Mouse (Mus musculus): ENCODE data around the gene Fsip2.

Fsip2 gene

DNA sequence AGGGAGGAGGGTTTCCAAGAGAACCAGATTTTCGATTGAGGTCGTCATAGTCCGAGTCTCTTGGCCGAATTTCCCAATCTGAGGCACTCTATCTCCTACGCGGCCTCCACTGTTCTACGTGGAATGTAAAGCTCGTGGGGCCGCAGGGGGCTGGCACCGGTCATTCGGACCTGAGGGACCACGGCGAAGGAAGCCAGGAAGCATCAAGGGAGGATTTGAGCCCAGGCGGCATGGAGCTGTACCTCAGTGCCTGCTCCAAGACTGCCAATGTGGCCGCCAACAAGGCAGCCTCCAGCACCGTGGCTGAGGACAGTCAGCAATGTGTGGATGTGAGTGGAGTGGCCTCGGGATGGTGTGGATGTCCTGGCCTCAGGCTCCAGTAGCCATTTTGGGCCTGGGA lies at the start of gene Fsip2:
Fsip2 (plus strand) TSS at position 163 of the 400 bp plus-strand sequence.
- DNase-seq (ENCODE audit: low spot score in 2 of 2) = no peak

DNA sequence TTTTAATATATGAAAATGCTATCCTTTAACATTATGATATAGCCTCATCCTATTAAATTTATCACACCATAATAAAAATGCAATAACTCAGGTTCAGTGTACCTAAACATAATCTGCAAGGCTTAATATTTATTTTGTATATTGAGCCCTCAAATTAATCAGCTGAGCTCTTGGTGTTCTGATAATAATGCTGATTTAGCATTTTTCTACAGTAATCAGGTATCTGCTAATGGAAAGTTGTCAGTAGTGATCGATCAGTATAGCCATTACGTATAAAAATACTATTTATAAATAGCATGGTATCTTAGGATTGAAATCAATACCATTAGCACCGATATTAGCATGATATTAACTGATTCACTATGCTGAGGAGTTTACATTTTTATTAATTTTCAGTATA lies 20.0 kb downstream of the Fsip2 start:
- no peak for DNase-seq (ENCODE audit: low spot score in 2 of 2)

DNA sequence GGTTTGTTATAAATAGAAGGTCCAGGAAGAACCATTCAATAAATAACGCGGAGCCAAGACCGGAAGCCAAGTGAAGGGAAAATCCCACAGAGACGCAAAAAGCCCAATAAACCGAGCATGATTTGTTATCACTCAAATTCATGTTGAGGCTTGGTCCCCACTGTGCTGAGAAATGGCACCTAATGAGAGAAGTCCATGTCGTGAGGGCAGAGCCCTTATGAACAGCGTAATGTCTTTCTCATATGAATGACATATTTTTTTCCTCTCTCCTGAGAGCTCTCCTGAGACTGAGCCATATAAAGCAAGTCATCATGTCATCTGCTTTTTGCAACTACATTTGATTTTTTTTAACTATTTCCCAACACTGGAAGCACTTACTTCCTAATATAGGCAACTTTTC lies 82.4 kb downstream of the Fsip2 start:
- DNase-seq (ENCODE audit: low spot score in 2 of 2) = no peak

DNA sequence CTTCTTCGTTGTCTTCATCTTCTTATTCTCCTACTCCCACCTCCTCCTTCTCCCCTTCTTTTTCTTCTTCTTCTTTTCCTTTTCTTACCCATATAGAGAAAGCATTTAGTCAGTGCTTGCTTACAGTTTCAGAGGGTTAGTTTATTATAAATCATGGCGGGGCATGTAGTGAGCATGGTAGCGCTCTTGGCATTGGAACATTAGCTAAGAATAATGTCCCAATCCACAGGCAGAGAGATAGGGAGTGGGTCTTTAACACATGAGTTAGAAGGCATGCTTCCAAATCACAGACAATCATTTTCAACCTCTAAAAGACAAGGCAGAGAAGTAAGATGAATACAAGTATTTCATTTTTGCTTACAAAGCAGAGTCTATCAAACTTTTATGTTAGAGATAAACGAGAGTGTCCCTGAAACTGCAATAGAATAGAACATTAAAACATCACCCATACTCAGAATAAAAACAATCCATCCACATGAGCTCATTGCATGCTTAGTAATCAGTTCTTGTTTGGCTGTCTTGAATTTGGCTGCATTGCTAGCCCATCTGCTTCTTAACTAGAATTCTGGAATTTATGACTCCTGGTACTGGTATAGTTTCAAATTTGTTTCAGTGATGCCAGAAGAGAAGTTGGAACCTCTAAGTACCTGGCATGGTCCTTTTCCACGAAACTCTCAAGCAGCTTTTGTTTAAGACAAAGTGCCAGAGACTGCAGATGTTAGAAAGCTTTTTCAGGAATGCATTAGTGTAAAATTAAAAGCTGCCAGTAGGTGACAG lies 109.7 kb downstream of the Fsip2 start:
- DNase-seq (ENCODE audit: low spot score in 2 of 2) = no peak

Measured in right cerebral cortex, adult 2 months (tissue).